Mouse (Mus musculus): ENCODE measurements around the gene Ipo4.

The Ipo4 gene

GRCm38 (mm10) chr14:55586149-55586548, 49.6 kb downstream of the Ipo4 start:
- DNase-seq: no peak

GRCm38 (mm10) chr14:55585566-55585960, 50.2 kb downstream of the Ipo4 start:
- no peak for DNase-seq

- peak; percentile 76 for DNase-seq
Measured at GRCm38 (mm10) chr14:55584702-55585565, 50.8 kb downstream of the Ipo4 start, which contains the start of gene Emc9. Gene Emc9, minus strand, starts transcription at chr14:55585302.

- DNase-seq: no peak
Measured at GRCm38 (mm10) chr14:55584303-55584701, 51.5 kb downstream of the Ipo4 start.

- DNase-seq: no peak
Measured at GRCm38 (mm10) chr14:55581981-55582681, 53.6 kb downstream of the Ipo4 start.

- no peak for DNase-seq
Measured at GRCm38 (mm10) chr14:55580731-55581130, 55.0 kb downstream of the Ipo4 start.

GRCm38 (mm10) chr14:55579511-55580496, 56.0 kb downstream of the Ipo4 start:
- DNase-seq: no peak

- DNase-seq: peak; percentile 49
Measured at GRCm38 (mm10) chr14:55578668-55579269, 57.0 kb downstream of the Ipo4 start.

GRCm38 (mm10) chr14:55577871-55578667, 57.7 kb downstream of the Ipo4 start, which contains the start of gene Psme1:
Gene Psme1, plus strand, starts transcription at chr14:55578123.
- peak; percentile 47 for DNase-seq

- DNase-seq: no peak
Measured at GRCm38 (mm10) chr14:55576376-55576775, 59.4 kb downstream of the Ipo4 start.

GRCm38 (mm10) chr14:55575711-55576110, 60.0 kb downstream of the Ipo4 start:
- DNase-seq: no peak

Data from cerebellum, adult 8-10 months (tissue).